Mouse (Mus musculus) liver, embryonic 15.5 days (tissue): ENCODE measurements at regions not wholly inside any gene's neighbourhood (a gene's known extent, or its start where the extent isn't known, plus 50 kb on each side); places are given as distances from the start of the nearest gene placed in this dataset.

Experiments
- ATAC-seq: fragments of 200-750 bp; cut with Nextera tagmentation; 2 replicates; pipeline ENCODE4 v1.8.0; 2017; ENCODE audit warnings: moderate number of reproducible peaks, mild to moderate bottlenecking, moderate library complexity; ENCODE audit not compliant: insufficient read depth
- H3K27ac ChIP-seq: fragments of 300-500 bp; sonication (generic); replicated peaks from 2 replicates; pipeline ENCODE4 v1.5.1; 2015; ENCODE audit warnings: mild to moderate bottlenecking, inconsistent platforms
- H3K27me3 ChIP-seq: fragments of 300-500 bp; sonication (generic); 2 replicates; pipeline ENCODE4 v1.6.1; 2015; ENCODE audit warnings: mild to moderate bottlenecking, inconsistent platforms
- H3K36me3 ChIP-seq: fragments of 300-500 bp; sonication (generic); replicated peaks from 2 replicates; pipeline ENCODE4 v1.6.1; 2015; ENCODE audit warnings: moderate library complexity, mild to moderate bottlenecking, inconsistent platforms
- H3K4me1 ChIP-seq: fragments of 300-500 bp; sonication (generic); replicated peaks from 2 replicates; pipeline ENCODE4 v1.6.1; 2015; ENCODE audit warnings: inconsistent platforms
- H3K4me2 ChIP-seq: fragments of 300-500 bp; sonication (generic); 2 replicates; pipeline ENCODE4 v1.6.1; 2015; ENCODE audit warnings: moderate library complexity, mild to moderate bottlenecking, inconsistent platforms
- H3K4me3 ChIP-seq: fragments of 300-500 bp; sonication (generic); replicated peaks from 2 replicates; pipeline ENCODE4 v1.5.1; 2015; ENCODE audit warnings: mild to moderate bottlenecking, inconsistent platforms
- H3K9ac ChIP-seq: fragments of 300-500 bp; sonication (generic); 2 replicates; pipeline ENCODE4 v1.6.1; 2015; ENCODE audit warnings: moderate library complexity, mild to moderate bottlenecking, inconsistent platforms
- H3K9me3 ChIP-seq: fragments of 300-500 bp; sonication (generic); replicated peaks from 2 replicates; pipeline ENCODE4 v1.6.1; 2016; ENCODE audit warnings: inconsistent platforms
- WGBS: fragments of 180-500 bp; shearing (Covaris S2); methylation state at CpG from one replicate; pipeline ENCODE4 v1.1.7; 2015; ENCODE audit warnings: mixed read lengths; ENCODE audit not compliant: insufficient replicate concordance; 5-methylcytosine and 5-hydroxymethylcytosine counted together

DNA sequence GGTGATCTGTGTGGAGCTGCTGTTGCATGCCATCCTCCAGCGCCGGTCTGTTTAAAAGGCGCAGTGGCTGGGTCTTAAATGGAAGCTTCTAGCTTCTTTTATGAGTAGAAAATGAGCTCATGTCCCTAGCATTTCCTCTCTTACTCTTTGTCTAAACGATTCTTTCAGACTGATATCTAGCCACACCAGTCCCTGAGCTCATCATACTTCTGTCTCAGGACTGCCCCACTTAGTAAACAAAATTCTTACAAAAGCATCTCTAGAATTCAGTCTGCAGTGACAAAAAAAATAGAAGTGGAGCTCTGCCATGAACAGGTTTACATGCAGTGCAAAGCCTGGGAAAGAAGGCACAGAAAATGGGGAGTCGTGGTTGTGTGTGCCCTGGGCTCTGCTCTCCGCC lies 150.2 kb upstream of the Ccn2 start:
- Histone ChIP-seq H3K9ac (no peak overlapping the region), H3K4me1 (no peaks in the 10 kb centered on the region), H3K9me3 (no peaks in the 10 kb centered on the region), H3K27ac (no peak overlapping the region), H3K4me3 (no peak overlapping the region), H3K4me2 (no peak overlapping the region), H3K36me3 (no peaks in the 10 kb centered on the region), H3K27me3 (no peaks in the 10 kb centered on the region)
- WGBS = 59% methylated on average over 6 of the region's 6 CpGs
- no peak for ATAC-seq

DNA sequence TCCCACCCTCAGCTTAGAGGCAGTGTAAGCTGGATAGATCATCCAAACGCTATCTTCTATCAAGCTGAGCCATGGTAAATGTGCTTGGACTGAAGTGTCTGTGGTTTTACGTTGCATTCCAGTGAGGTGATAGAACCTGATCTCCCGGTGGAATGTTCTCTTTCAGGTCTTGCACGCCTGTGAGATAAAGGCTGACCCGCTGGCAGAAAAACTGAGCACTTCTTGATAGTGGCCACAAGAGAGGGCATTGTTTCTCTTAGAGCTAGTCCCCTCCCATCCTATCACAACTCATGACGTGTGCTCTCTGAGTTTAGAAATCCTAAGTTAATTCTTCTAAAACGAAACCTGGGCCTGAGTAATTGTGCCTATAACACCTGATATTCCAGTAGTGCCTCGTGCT lies 149.1 kb upstream of the Ccn2 start:
- no peak for ATAC-seq
- Histone ChIP-seq H3K36me3 (no peaks in the 10 kb centered on the region), H3K9ac (no peak overlapping the region), H3K4me2 (no peak overlapping the region), H3K9me3 (no peaks in the 10 kb centered on the region), H3K27ac (no peak overlapping the region), H3K4me1 (no peaks in the 10 kb centered on the region), H3K27me3 (no peaks in the 10 kb centered on the region), H3K4me3 (no peak overlapping the region)
- 45% methylated on average over 8 of the region's 8 CpGs for WGBS

DNA sequence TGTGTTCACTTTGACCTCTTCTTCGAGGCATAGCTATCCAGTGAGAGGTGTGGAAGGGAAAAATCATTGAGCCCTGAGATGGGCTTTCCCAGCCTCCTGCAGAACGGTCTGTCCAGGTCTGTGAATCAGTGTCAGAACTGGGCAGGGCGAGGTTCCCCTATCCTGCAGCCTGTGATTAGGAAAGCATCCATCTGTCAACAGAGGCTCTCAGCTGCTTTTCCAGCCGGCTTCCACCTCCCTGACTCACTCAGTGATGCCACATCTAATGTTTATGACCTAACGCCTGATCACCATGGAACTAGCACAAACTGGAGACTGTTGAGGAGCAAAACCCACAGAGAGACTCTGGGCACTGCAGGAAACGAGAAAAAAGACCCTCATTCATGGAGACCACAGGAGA lies 148.1 kb upstream of the Ccn2 start:
- no peak overlapping the region for H3K4me3 ChIP-seq
- no peak for ATAC-seq
- H3K4me1 ChIP-seq = no peaks in the 10 kb centered on the region
- no peaks in the 10 kb centered on the region for H3K9me3 ChIP-seq
- H3K4me2 ChIP-seq = no peak overlapping the region
- no peaks in the 10 kb centered on the region for H3K27me3 ChIP-seq
- no peaks in the 10 kb centered on the region for H3K36me3 ChIP-seq
- WGBS = 36% methylated on average over 6 of the region's 6 CpGs
- no peak overlapping the region for H3K27ac ChIP-seq
- no peak overlapping the region for H3K9ac ChIP-seq

DNA sequence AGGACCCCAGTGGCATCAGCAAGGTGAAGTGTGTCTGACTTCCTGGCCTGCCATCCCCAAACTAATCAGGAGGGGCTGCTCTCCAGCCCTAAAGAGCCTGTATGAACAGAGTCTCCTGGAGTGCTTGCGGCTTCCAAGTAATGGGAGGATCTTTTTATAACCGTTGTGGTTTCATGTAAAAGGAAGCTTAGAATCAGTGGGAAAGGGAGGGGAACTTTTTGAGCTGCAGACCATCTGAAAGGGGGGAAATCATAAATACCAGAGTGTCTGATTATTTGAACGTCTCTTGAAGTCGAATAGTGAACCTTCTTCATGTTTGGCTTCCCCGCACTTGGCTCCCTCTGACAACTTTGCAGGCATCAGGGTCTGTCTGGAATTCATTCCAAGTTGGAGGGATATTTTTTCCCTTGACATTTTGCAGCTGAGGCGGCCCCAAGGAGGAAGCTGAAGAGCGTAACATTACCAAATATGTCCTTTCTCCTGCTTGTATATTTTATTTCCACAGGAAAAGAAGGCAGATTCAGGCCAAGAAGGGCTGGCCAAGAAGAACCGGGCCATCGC lies 147.2 kb upstream of the Ccn2 start:
- Histone ChIP-seq H3K4me1 (no peaks in the 10 kb centered on the region), H3K36me3 (no peaks in the 10 kb centered on the region), H3K9me3 (no peaks in the 10 kb centered on the region), H3K4me3 (no peak overlapping the region), H3K27ac (no peak overlapping the region), H3K4me2 (no peak overlapping the region), H3K9ac (no peak overlapping the region), H3K27me3 (no peaks in the 10 kb centered on the region)
- WGBS = 41% methylated on average over 9 of the region's 9 CpGs
- no peak for ATAC-seq

DNA sequence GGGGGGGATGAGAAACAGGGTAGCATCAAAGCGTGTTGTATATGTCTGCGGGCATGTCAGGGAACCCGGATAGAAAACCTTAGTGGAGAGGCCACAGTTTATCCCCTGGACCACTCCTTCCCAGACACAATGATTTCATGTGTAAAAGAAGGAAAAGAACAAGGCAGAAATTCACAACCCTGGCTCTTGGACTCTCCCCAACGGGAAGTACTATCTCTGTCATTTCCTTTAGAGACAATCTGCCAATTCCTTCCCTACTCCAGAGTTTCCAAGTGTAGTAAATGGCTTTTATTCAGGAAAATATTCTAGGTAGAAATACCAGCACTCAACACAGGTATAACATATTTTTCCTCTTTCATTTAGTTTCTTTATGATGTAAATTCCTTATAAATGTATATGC lies 141.7 kb upstream of the Ccn2 start:
- Histone ChIP-seq H3K9ac (no peak overlapping the region), H3K36me3 (no peaks in the 10 kb centered on the region), H3K4me1 (no peaks in the 10 kb centered on the region), H3K4me3 (no peak overlapping the region), H3K9me3 (no peaks in the 10 kb centered on the region), H3K4me2 (no peak overlapping the region), H3K27me3 (no peaks in the 10 kb centered on the region), H3K27ac (no peak overlapping the region)
- WGBS = 63% methylated on average over 4 of the region's 4 CpGs
- ATAC-seq = no peak

DNA sequence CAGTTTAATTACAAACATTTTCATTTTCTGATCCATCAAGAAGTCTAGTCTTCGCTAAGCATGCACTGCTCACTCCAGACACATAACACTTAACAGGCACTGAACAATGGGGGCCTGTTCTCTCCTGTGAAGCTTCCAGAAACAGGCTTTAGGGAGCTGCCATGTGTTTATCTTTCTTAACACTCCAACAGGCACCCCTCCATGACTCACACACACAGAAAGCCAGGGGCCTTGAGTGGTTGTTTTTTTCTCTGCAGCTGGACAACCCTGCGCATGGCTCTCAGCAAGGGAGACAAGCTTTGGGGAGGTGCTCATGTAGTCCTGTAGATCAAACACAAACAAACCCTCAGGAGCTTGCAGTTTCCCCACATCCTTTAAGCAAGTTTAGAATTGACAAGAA lies 136.6 kb upstream of the Ccn2 start:
- H3K27ac ChIP-seq = no peak overlapping the region
- H3K9ac ChIP-seq = no peak overlapping the region
- no peak overlapping the region for H3K4me3 ChIP-seq
- WGBS = 46% methylated on average over 2 of the region's 2 CpGs
- no peaks in the 10 kb centered on the region for H3K9me3 ChIP-seq
- no peaks in the 10 kb centered on the region for H3K36me3 ChIP-seq
- no peaks in the 10 kb centered on the region for H3K4me1 ChIP-seq
- H3K4me2 ChIP-seq = no peak overlapping the region
- ATAC-seq = no peak
- no peaks in the 10 kb centered on the region for H3K27me3 ChIP-seq

DNA sequence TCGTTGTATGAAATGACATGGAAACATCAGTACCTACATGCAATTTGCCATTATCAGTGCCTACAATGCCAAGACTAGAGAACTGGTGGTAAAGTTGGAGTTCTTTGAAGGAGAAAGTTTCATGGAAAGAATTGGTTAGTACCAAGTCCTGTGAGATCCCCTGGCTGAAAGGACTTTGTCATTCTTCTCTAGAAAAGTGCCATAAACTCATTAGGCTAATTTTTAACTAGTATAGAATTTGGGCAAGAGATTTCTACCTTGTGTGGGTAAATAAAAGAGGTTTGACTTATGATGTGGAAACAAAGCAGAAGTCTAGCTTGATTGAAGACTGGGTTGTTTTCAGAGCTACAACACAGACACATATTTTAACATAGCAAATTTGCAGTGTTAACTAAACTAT lies 131.4 kb upstream of the Ccn2 start:
- Histone ChIP-seq H3K9ac (no peak overlapping the region), H3K4me1 (no peaks in the 10 kb centered on the region), H3K4me3 (no peak overlapping the region), H3K27me3 (no peaks in the 10 kb centered on the region), H3K27ac (no peak overlapping the region), H3K36me3 (no peaks in the 10 kb centered on the region), H3K9me3 (no peaks in the 10 kb centered on the region), H3K4me2 (no peak overlapping the region)
- 60% methylated on average over 1 of the region's 1 CpGs for WGBS
- ATAC-seq = no peak

DNA sequence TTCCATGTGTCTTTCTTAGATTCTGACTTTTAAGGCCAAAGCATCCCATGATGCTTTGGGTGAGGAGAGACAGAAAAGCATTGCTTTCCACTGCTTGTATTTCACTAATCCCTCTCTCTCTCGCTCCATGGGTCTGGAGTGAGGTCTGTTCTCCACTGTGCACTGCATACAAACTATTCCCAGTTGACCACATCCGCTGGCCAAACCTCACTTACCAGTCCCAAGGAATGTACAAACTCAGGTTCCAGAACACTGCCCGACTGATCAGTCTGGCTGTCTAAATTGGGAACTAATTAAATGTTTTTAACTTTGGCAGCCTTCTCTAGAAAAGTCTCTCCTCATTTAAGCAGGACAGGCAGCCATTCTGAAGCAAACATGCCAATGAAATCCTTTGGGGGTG lies 130.9 kb upstream of the Ccn2 start:
- H3K4me2 ChIP-seq = no peak overlapping the region
- no peaks in the 10 kb centered on the region for H3K9me3 ChIP-seq
- H3K4me3 ChIP-seq = no peak overlapping the region
- no peak for ATAC-seq
- no peaks in the 10 kb centered on the region for H3K27me3 ChIP-seq
- H3K27ac ChIP-seq = no peak overlapping the region
- H3K4me1 ChIP-seq = no peaks in the 10 kb centered on the region
- H3K36me3 ChIP-seq = no peaks in the 10 kb centered on the region
- no peak overlapping the region for H3K9ac ChIP-seq
- 60% methylated on average over 3 of the region's 3 CpGs for WGBS

DNA sequence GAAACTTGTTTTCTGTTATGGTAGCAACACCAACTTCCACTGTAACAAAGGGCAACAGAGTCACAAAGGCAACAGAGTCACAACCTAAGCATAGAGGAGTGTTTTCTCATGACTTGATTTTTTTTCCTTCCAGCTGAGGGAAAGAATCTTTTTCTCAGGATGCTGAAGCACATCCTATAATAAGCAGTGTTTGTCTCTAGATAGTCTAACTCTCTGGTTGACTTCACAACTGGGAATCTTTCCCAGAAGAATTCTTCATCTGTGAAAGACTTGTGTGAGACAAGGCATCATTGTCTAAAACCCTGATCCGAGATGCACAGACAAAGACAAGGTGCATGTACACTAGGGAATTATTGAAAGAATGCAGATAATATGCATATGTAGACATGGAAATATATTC lies 125.5 kb upstream of the Ccn2 start:
- Histone ChIP-seq H3K27ac (no peak overlapping the region), H3K9me3 (no peaks in the 10 kb centered on the region), H3K4me2 (no peak overlapping the region), H3K4me1 (no peaks in the 10 kb centered on the region), H3K27me3 (no peaks in the 10 kb centered on the region), H3K36me3 (no peaks in the 10 kb centered on the region), H3K4me3 (no peak overlapping the region), H3K9ac (no peak overlapping the region)
- WGBS = 69% methylated on average over 1 of the region's 1 CpGs
- ATAC-seq = no peak

DNA sequence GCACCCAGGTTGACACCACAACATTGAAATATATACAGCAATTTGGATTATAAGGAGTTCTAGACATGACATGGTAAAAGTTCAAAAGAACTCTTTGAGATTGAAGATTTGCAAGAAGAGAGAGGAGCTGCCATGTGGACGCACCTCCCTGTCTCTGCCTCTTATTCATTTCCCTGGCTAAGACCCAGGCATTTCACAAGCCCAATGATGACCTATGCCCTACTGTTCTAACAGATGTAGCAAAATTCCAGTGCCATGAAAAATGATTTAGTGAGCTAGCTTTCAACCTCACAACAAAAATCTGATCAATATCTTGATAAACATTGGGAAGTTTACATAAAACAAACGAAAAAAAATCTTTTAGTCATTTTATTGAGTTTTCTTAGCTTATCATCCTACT lies 123.7 kb upstream of the Ccn2 start:
- Histone ChIP-seq H3K9ac (no peak overlapping the region), H3K4me3 (no peak overlapping the region), H3K9me3 (no peaks in the 10 kb centered on the region), H3K4me1 (no peaks in the 10 kb centered on the region), H3K27ac (no peak overlapping the region), H3K36me3 (no peaks in the 10 kb centered on the region), H3K27me3 (no peaks in the 10 kb centered on the region), H3K4me2 (no peak overlapping the region)
- WGBS = 55% methylated on average over 2 of the region's 2 CpGs
- no peak for ATAC-seq

DNA sequence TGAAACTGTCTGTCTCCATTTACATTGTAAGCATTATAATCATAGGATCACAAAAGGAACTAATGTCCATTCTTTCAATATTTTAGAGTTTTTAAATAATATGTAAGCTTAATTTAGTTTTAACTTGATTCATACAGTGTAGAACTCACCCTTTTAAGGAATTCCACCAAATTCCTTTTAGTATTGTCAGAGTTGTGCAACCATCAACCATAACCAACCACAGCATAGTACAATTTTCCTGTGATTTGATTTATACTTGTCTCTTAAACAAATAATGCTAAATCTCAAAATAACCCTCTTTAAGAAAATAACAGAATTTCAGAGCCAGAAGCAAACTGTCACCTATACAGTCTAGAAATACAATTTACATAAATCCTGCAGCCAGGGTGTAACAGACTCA lies 119.0 kb upstream of the Ccn2 start:
- Histone ChIP-seq H3K9me3 (no peaks in the 10 kb centered on the region), H3K27me3 (no peaks in the 10 kb centered on the region), H3K36me3 (no peaks in the 10 kb centered on the region), H3K4me1 (no peaks in the 10 kb centered on the region), H3K9ac (no peak overlapping the region), H3K27ac (no peak overlapping the region), H3K4me3 (no peak overlapping the region), H3K4me2 (no peak overlapping the region)
- ATAC-seq = no peak

DNA sequence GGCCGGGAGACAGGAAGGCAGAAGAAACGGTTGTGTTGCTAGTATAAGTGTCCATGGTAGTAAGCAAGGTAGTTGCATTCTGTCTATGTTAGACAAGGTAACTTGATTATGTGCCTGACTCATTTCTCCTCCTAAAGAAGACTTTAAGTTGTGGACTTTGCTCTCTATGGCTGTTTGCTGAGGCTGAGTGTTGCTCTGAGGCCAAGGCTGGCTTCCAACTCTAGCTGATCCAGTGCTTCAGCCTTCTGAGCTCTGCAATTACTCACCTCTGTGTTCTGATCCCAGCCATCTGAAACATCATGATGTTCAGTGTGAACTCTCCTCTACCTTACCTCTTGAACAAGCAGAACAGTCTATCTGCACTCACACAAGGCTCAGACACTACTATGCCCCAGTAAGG lies 116.7 kb upstream of the Ccn2 start:
- no peaks in the 10 kb centered on the region for H3K9me3 ChIP-seq
- no peak overlapping the region for H3K27ac ChIP-seq
- WGBS = 56% methylated on average over 2 of the region's 2 CpGs
- ATAC-seq = no peak
- H3K27me3 ChIP-seq = no peaks in the 10 kb centered on the region
- no peak overlapping the region for H3K4me2 ChIP-seq
- H3K4me3 ChIP-seq = no peak overlapping the region
- no peaks in the 10 kb centered on the region for H3K36me3 ChIP-seq
- H3K4me1 ChIP-seq = no peaks in the 10 kb centered on the region
- no peak overlapping the region for H3K9ac ChIP-seq
